Mouse (Mus musculus): ENCODE measurements around the gene Rnase2b. TPM values are rescaled to one million over a fixed set of nuclear protein-coding genes. Genes with fewer than 3 reads are reported as not detected.
"Not testable (repeated sequence)": the region's sequence is repeated elsewhere in the genome, so short reads cannot be mapped to it uniquely, and the experiment has no call there.

Rnase2b gene
- polyA plus RNA-seq (2012; rRNA removed), result not detected in 2 replicates

GRCm38 (mm10) chr14:51161976-51162375, at the start of gene Rnase2b:
TSS of gene Rnase2b (plus strand) at chr14:51162260.
- H3K27ac ChIP-seq (ENCODE audit: control insufficient read depth, insufficient read depth, low read length); DNase-seq; H3K27me3 ChIP-seq (ENCODE audit: control insufficient read depth, insufficient read depth, low read length); H3K36me3 ChIP-seq (ENCODE audit: control insufficient read depth, insufficient read depth, low read length); H3K4me1 ChIP-seq (replicated peaks; ENCODE audit: control insufficient read depth, insufficient read depth, low read length); H3K4me3 ChIP-seq (ENCODE audit: control insufficient read depth, insufficient read depth, low read length): not testable (repeated sequence)
- 99% methylated on average over 3 of the region's 3 CpGs for WGBS

GRCm38 (mm10) chr14:51113476-51113875, 48.6 kb upstream of the Rnase2b start:
- Histone ChIP-seq H3K36me3 (ENCODE audit: control insufficient read depth, insufficient read depth, low read length) (no peaks in the 10 kb centered on the region), H3K4me3 (ENCODE audit: control insufficient read depth, insufficient read depth, low read length) (no peak overlapping the region), H3K27ac (ENCODE audit: control insufficient read depth, insufficient read depth, low read length) (no peak overlapping the region), H3K4me1 (replicated peaks; ENCODE audit: control insufficient read depth, insufficient read depth, low read length) (no peaks in the 10 kb centered on the region), H3K27me3 (ENCODE audit: control insufficient read depth, insufficient read depth, low read length) (no peaks in the 10 kb centered on the region)
- WGBS, result 92% methylated on average over 9 of the region's 9 CpGs
- DNase-seq, result no peak
- TF ChIP-seq POLR2A (IDR thresholded peaks at IDR 0.05; ENCODE audit: control insufficient read depth, extremely low read depth, insufficient read depth, low read length, poor library complexity), result no peak
- no peak for TF ChIP-seq CTCF (IDR thresholded peaks at IDR 0.05; ENCODE audit: borderline replicate concordance, control insufficient read depth, extremely low read depth, insufficient read depth, low read length, poor library complexity)

GRCm38 (mm10) chr14:51113916-51114560, 48.0 kb upstream of the Rnase2b start, which contains the start of gene Eddm3b:
TSS of gene Eddm3b (plus strand) at chr14:51114426.
- no peak for DNase-seq
- Histone ChIP-seq H3K27me3 (ENCODE audit: control insufficient read depth, insufficient read depth, low read length) (no peaks in the 10 kb centered on the region), H3K4me1 (replicated peaks; ENCODE audit: control insufficient read depth, insufficient read depth, low read length) (no peaks in the 10 kb centered on the region), H3K36me3 (ENCODE audit: control insufficient read depth, insufficient read depth, low read length) (no peaks in the 10 kb centered on the region), H3K4me3 (ENCODE audit: control insufficient read depth, insufficient read depth, low read length) (no peak within 1 kb of the TSS), H3K27ac (ENCODE audit: control insufficient read depth, insufficient read depth, low read length) (no peak within 1 kb of the TSS)
- no peak for TF ChIP-seq POLR2A (IDR thresholded peaks at IDR 0.05; ENCODE audit: control insufficient read depth, extremely low read depth, insufficient read depth, low read length, poor library complexity)
- no peak for TF ChIP-seq CTCF (IDR thresholded peaks at IDR 0.05; ENCODE audit: borderline replicate concordance, control insufficient read depth, extremely low read depth, insufficient read depth, low read length, poor library complexity)
- WGBS, result 88% methylated on average over 12 of the region's 12 CpGs

GRCm38 (mm10) chr14:51125684-51126083, 36.4 kb upstream of the Rnase2b start:
- TF ChIP-seq POLR2A (IDR thresholded peaks at IDR 0.05; ENCODE audit: control insufficient read depth, extremely low read depth, insufficient read depth, low read length, poor library complexity) (no peak), CTCF (IDR thresholded peaks at IDR 0.05; ENCODE audit: borderline replicate concordance, control insufficient read depth, extremely low read depth, insufficient read depth, low read length, poor library complexity) (no peak)
- 97% methylated on average over 6 of the region's 6 CpGs for WGBS

GRCm38 (mm10) chr14:51127648-51128258, 34.3 kb upstream of the Rnase2b start:
- H3K27me3 ChIP-seq (ENCODE audit: control insufficient read depth, insufficient read depth, low read length), result no peaks in the 10 kb centered on the region
- WGBS, result 72% methylated on average over 2 of the region's 2 CpGs
- peaks cover 4% of the 10 kb centered on the region; the same call in 1 of the 2 replicates for H3K4me1 ChIP-seq (replicated peaks; ENCODE audit: control insufficient read depth, insufficient read depth, low read length)
- no peaks in the 10 kb centered on the region for H3K36me3 ChIP-seq (ENCODE audit: control insufficient read depth, insufficient read depth, low read length)
- DNase-seq, result no peak
- no peak overlapping the region for H3K4me3 ChIP-seq (ENCODE audit: control insufficient read depth, insufficient read depth, low read length)
- no peak for TF ChIP-seq CTCF (IDR thresholded peaks at IDR 0.05; ENCODE audit: borderline replicate concordance, control insufficient read depth, extremely low read depth, insufficient read depth, low read length, poor library complexity)
- TF ChIP-seq POLR2A (IDR thresholded peaks at IDR 0.05; ENCODE audit: control insufficient read depth, extremely low read depth, insufficient read depth, low read length, poor library complexity), result no peak
- H3K27ac ChIP-seq (ENCODE audit: control insufficient read depth, insufficient read depth, low read length), result no peak overlapping the region

More at GRCm38 (mm10) chr14:51125684-51126083, 36.4 kb upstream of the Rnase2b start:
- Histone ChIP-seq H3K27me3 (ENCODE audit: control insufficient read depth, insufficient read depth, low read length) (no peaks in the 10 kb centered on the region), H3K36me3 (ENCODE audit: control insufficient read depth, insufficient read depth, low read length) (no peaks in the 10 kb centered on the region), H3K4me3 (ENCODE audit: control insufficient read depth, insufficient read depth, low read length) (no peak overlapping the region), H3K4me1 (replicated peaks; ENCODE audit: control insufficient read depth, insufficient read depth, low read length) (peaks cover 4% of the 10 kb centered on the region; the same call in 1 of the 2 replicates), H3K27ac (ENCODE audit: control insufficient read depth, insufficient read depth, low read length) (no peak overlapping the region)
- no peak for DNase-seq

- H3K4me1 ChIP-seq (replicated peaks; ENCODE audit: control insufficient read depth, insufficient read depth, low read length), result peaks cover 4% of the 10 kb centered on the region; the same call in 1 of the 2 replicates
- no peaks in the 10 kb centered on the region for H3K36me3 ChIP-seq (ENCODE audit: control insufficient read depth, insufficient read depth, low read length)
- 28% methylated on average over 9 of the region's 9 CpGs for WGBS
- TF ChIP-seq CTCF (IDR thresholded peaks at IDR 0.05; ENCODE audit: borderline replicate concordance, control insufficient read depth, extremely low read depth, insufficient read depth, low read length, poor library complexity) (no peak), POLR2A (IDR thresholded peaks at IDR 0.05; ENCODE audit: control insufficient read depth, extremely low read depth, insufficient read depth, low read length, poor library complexity) (no peak)
- H3K27ac ChIP-seq (ENCODE audit: control insufficient read depth, insufficient read depth, low read length), result no peak overlapping the region
- H3K27me3 ChIP-seq (ENCODE audit: control insufficient read depth, insufficient read depth, low read length), result no peaks in the 10 kb centered on the region
- no peak for DNase-seq
- no peak overlapping the region for H3K4me3 ChIP-seq (ENCODE audit: control insufficient read depth, insufficient read depth, low read length)
Observed at GRCm38 (mm10) chr14:51128775-51129623, 33.1 kb upstream of the Rnase2b start.
